Mouse (Mus musculus) small intestine, adult 2 months (tissue): ENCODE results near the gene Magt1.
"Not testable (repeated sequence)": the region's sequence is repeated elsewhere in the genome, so short reads cannot be mapped to it uniquely, and the experiment has no call there.

ENCODE experiments used
- CTCF ChIP-seq: fragments of 200-500 bp; IDR thresholded peaks from 2 replicates; pipeline ENCODE4 v1.5.1; 2012; ENCODE audit warnings: low read depth, mild to moderate bottlenecking, control low read depth, inconsistent platforms, low read length, moderate library complexity, mixed read lengths; ENCODE audit not compliant: insufficient replicate concordance, insufficient read length; ENCODE audit errors: extremely low read depth
- POLR2A ChIP-seq: fragments of 200-500 bp; IDR thresholded peaks from 2 replicates; pipeline ENCODE4 v1.6.1; 2012; ENCODE audit warnings: low read depth, mild to moderate bottlenecking, control low read depth, inconsistent platforms, low read length, moderate library complexity

GRCm38 (mm10) chrX:105957091-105957490 is 54.6 kb downstream of the Magt1 start:
- not testable (repeated sequence) for TF ChIP-seq POLR2A, CTCF
